Mouse (Mus musculus) thymus, adult 2 months (tissue): ENCODE measurements around the gene Gm9774.

Source experiments
- CTCF ChIP-seq: fragments of 200-500 bp; IDR thresholded peaks from 2 replicates; pipeline ENCODE4 v1.5.1; 2012; ENCODE audit warnings: mild to moderate bottlenecking, control low read depth, low read length, moderate library complexity, borderline replicate concordance; ENCODE audit not compliant: control insufficient read depth, poor library complexity, insufficient read depth; ENCODE audit errors: extremely low read depth
- POLR2A ChIP-seq: fragments of 200-500 bp; IDR thresholded peaks from 2 replicates; pipeline ENCODE4 v1.6.1; 2012; ENCODE audit warnings: mild to moderate bottlenecking, low read length, control low read depth, moderate library complexity; ENCODE audit not compliant: control insufficient read depth, poor library complexity, insufficient read depth; ENCODE audit errors: extremely low read depth

GRCm38 (mm10) chr3:92455151-92455550 lies 25.9 kb upstream of the Gm9774 start:
- TF ChIP-seq CTCF (no peak), POLR2A (no peak)
